Mouse (Mus musculus): ENCODE measurements around the gene Cry2. TPM values are rescaled to one million over a fixed set of nuclear protein-coding genes. Genes with fewer than 3 reads are reported as not detected.
"Not testable (repeated sequence)": the region's sequence is repeated elsewhere in the genome, so short reads cannot be mapped to it uniquely, and the experiment has no call there.

The Cry2 gene
- total RNA-seq (2021), result 10 to 100 TPM; 58.6 to 65.8 TPM
- long read RNA-seq, experiment 1, transcript Cry2-201 (12 exons, 3,976 nt), result major isoform, 11 of 19 reads
- long read RNA-seq, experiment 1, partial matches to known transcripts, result 4 of 19 reads
- long read RNA-seq, experiment 1, other reads (novel, unspliced or antisense), result 4 of 19 reads
- long read RNA-seq, experiment 2, transcript Cry2-201 (12 exons, 3,976 nt), result major isoform, 12 of 41 reads
- long read RNA-seq, experiment 2, partial matches to known transcripts, result 24 of 41 reads
- long read RNA-seq, experiment 2, other reads (novel, unspliced or antisense), result 2 of 41 reads

DNA sequence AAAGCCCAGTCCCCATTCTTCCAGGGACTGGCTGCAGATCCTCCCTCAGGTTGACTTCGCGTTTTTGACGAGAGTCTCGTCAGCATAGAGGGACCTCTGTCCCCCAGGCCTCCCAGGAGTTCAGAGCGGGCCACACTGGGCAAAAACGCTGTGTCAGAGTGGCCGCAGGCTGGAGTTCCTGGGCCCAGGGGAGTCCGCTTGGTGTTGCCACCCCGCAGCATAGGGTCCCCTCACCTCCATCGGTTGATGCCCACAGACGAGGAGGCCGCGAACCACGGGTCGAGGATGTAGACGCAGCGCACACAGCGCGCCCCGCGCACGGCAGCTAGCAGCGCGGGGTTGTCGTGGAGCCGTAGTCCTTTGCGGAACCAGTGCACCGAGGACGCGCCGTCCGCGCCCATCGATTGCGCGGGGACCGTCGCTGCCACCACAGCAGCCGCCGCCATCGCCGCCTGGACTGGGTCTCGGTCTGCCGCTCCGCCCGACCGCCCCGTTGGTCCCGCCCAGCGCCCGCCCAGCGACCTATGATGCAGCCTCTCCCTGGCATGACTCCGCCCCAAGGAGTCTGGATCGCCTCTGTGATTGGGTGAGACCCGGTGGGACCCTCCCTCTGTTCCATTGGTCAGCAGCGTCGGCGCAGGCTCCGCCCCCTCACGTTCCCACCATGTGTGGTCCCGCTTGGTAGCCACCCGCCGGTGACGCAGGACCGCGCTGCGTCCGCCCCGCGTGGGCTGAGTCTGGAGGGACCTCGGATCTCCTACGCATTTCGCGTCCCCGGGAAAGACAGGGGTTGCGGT, at the start of gene Cry2:
Gene Cry2, minus strand, starts transcription at position 466 of the 797 bp plus-strand sequence.
- peak; percentile 92 to 99 for DNase-seq (ENCODE audit: low spot score in 2 of 2)

- no peak for DNase-seq (ENCODE audit: low spot score in 2 of 2)
Observed at GRCm38 (mm10) chr2:92483505-92483904, 49.7 kb upstream of the Cry2 start.

DNA sequence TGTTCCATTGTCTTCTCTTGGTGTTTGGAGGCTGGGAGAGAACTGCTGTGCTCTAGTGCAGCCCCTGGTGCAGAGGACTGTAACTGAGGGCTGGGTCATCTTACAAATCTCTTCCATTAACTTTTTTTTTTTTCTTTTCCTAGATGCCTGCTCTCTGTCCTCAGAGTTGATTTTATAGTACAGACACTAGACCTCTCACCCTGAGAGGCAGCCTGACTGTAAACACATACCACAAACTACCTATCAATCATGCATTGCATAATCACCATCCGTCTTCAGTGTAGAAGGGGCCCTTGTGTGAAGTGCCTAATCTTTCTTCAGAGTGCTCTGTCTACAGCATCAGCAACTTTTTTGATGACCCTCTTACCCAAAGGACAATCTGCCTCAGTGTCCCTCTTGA, 48.7 kb upstream of the Cry2 start:
- no peak for DNase-seq (ENCODE audit: low spot score in 2 of 2)

- DNase-seq (ENCODE audit: low spot score in 2 of 2), result no peak
Observed at GRCm38 (mm10) chr2:92478313-92478688, 44.5 kb upstream of the Cry2 start.

- DNase-seq (ENCODE audit: low spot score in 2 of 2), result no peak
Observed at GRCm38 (mm10) chr2:92477672-92478312, 43.9 kb upstream of the Cry2 start.

DNA sequence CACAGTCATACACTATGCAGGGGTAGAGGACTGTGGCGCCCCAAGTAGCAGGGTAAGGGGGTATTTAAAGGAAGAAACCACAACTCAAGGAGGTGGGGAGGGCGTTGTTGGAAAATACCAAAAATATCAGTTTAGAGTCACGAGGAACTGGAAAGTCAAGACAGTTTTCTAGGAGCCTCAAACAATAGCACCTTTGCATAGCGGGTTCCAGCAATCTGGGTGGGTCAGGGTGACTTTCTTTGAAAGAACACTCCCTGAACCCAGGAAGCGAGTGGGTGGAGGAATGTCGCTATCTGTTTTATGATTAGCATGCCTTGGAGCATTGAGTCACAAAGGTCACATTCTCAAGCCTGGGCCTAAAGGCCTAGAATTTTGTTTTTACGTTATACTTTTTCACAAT, 42.7 kb upstream of the Cry2 start:
- DNase-seq (ENCODE audit: low spot score in 2 of 2), result not testable (repeated sequence)

GRCm38 (mm10) chr2:92475711-92476110, 41.9 kb upstream of the Cry2 start:
- no peak for DNase-seq (ENCODE audit: low spot score in 2 of 2)

DNA sequence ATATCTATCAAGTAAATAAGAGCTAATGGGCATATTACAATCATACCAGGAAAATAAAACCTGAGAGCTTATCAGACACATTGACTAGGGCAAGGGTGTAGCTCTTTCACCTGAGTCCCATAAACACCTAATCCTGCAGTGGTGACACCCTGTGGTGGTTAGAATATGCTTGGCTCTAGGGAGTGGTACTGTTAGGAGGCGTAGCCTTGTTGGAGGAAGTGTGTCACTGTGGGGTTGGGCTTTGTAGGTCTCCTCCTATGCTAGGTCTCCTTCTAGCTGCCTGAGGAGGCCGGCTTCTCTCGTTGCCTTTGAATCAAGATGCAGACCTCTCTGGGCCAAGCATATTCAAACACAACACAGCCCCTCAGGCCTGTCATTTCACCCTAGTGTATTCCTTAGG, 41.1 kb upstream of the Cry2 start:
- no peak for DNase-seq (ENCODE audit: low spot score in 2 of 2)

- DNase-seq (ENCODE audit: low spot score in 2 of 2), result no peak
Observed at GRCm38 (mm10) chr2:92471886-92472670, 38.2 kb upstream of the Cry2 start.

- no peak for DNase-seq (ENCODE audit: low spot score in 2 of 2)
Observed at GRCm38 (mm10) chr2:92464690-92465089, 30.8 kb upstream of the Cry2 start.

GRCm38 (mm10) chr2:92461215-92461614, 27.4 kb upstream of the Cry2 start:
- no peak for DNase-seq (ENCODE audit: low spot score in 2 of 2)

DNA sequence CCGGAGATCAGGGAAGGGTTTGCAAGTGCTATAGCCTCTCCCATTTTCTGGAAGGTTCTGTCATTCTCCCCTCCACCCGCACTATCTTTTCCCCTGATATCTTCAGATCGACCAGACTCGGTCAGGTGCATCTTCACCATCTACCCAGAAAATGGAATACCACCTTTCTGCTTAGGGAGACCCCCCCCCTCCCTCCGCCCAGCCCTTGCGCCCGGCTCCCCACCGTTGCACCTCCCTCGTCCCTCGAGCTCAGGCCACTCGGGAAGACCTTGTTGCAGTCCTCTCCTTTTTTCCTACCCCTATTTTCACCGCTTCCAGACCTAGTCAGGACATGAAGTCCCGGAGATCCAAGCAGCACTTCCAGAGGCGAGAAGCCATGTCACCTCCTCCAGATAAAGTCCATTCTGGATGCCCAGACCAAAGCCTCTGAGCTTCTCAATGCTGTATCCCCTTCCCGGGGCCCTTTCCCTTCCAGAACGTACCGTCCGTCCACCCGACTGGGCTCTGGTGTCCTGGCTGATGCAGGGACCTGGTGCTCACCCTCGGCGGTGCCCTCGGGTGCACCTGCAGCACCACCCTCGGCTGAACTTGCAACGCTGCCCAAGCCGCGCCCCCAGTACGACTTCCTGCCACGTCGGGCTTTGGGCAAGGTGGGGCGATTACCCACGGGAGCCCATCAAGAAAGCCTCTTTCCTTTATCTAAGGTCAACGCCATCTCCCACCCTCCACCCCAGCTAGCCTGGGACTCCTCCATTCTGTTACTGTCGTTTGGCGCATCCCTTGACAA, 26.3 kb upstream of the Cry2 start, which contains the start of gene Slc35c1:
Gene Slc35c1, minus strand, starts transcription at position 618 of the 787 bp plus-strand sequence.
- no peak for DNase-seq (ENCODE audit: low spot score in 2 of 2)

- peak; percentile 52 to 55 for DNase-seq (ENCODE audit: low spot score in 2 of 2)
Observed at GRCm38 (mm10) chr2:92459141-92459920, 25.5 kb upstream of the Cry2 start.

DNA sequence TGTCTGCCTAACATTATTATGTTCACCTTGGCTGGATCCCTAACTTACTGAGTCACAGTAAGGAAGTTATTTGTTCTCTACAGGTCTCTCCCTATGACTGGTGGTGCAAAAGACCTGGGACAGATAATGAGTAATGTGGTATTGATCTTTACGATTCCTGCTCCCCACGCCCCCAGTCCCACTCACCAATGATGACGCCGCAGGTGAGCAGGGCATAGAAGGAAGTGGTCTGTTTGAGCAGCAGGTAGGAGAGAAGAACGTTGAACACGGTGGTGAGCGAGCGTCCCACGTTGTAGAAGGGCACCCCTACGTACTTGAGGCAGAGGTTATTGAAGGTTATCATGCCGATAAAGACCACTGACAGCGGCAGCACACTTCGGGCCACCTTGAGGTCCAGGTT, 24.6 kb upstream of the Cry2 start:
- no peak for DNase-seq (ENCODE audit: low spot score in 2 of 2)

- no peak for DNase-seq (ENCODE audit: low spot score in 2 of 2)
Observed at GRCm38 (mm10) chr2:92456970-92457530, 23.2 kb upstream of the Cry2 start.

DNA sequence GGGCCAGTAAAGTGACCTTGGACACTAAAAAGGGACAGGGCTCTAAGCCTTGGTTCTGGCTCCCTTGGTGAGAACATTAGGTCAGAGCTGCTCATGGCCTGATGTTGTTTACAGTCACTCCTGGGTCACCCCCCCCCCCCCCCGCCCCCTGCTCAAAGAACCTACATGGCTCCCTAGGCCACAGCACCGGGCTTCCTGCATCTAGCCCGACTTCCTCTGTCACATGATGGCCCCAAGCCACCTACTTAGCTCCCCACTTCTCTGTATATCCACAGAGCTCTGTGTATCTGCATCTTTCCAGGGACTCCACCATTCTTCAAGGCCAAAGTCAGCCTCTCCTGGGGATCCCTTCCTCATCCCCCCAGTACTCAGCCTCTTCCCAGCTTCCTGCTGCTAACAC, 21.9 kb upstream of the Cry2 start:
- no peak for DNase-seq (ENCODE audit: low spot score in 2 of 2)

DNA sequence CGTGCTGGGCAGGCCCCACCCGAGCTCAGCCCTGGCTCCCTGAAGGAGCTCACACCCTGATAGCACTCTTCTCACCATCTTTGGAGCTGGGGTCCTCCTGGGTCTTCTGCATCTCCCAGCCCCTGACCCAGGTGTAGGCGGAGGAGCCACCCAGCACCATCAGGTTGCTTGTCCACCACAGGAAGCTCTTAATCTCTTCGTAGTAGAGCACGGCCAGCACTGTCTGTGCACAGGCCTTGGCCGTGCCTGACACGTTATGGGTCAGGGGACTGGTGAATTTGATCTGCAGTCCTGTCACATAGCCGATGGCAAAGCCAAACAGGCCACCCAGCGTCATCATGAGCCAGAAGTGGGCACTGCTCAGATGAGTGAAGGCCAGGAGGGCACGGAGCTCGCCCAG, 20.3 kb upstream of the Cry2 start:
- DNase-seq (ENCODE audit: low spot score in 2 of 2), result no peak

DNA sequence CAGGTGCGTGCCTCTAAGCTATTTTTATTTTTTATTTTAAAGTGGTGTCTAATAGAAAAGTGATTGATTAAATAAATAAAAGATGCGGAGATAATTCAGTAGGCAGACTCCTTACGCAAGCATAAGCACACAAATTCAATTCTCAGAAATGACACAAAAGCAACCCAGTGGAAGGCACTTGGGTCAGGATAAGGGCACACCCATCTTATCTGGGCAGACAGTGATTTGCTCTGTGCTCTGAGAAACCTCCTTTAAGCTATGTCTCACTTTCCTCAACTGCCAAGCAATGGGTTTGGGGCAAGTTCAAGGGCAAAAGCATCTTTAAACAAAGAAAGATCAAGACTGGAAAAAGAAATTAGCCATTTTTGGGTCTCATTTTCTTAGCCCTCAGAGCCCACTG, 17.3 kb upstream of the Cry2 start:
- DNase-seq (ENCODE audit: low spot score in 2 of 2), result no peak

DNA sequence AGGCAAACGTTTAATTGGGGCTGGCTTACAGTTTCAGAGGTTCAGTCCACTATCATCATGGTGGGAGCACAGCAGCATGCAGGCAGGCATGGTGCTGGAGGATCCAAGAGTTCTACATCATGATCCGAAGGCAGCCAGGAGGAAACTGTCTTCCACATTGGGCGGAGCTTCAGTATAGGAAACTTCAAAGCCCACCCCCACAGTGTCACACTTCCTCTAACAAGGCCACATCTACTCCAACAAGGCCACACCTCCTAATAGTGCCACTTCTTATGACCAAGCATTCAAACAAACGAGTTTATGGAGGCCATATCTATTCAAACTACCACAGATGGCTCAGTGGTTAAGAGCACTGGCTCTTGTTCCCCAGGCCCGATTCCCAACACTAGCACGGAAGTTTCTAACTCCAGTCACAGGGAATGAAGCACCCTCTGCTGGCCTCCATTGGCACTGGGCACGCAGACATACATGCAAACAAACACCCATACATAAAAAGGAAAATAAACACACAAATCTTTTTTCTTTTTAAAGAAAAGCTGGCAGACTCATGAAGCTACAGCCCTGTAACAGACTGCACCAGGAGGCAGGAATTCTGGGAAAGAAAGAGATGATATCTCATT, 13.4 kb upstream of the Cry2 start:
- DNase-seq (ENCODE audit: low spot score in 2 of 2), result no peak
